Comparison of ENCODE assay signal across 8 mouse cellular contexts in the genomic region with DNA sequence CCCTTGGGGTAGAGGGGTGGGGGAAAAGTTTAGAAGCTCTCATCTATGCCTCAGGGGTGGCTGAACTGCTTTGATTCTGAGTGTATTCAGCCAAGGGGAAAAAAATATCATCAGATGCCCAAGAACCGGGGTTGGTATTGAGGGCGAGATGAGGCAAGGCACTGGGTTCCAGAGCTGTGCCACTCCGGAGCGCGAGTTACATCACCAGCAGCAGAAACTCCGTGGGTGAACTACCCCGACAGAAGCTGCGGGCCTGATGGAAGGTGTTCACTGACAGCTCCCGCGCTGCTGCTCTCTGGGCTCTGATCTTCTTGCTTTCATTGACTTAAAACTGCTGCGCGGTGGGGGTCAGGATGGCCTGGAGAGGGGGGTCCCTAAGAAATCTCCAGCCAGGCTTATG. TPM values are rescaled to one million over a fixed set of nuclear protein-coding genes. Genes with fewer than 3 reads are reported as not detected.
DNase-seq lines count a peak whose midpoint lies in the region; ATAC-seq lines count a peak whose summit lies in the region.

No protein-coding gene starts in this region.

- 7% methylated on average over 12 of the region's 12 CpGs for WGBS in embryonic facial prominence, embryonic 13.5 days
- WGBS in hindbrain, embryonic 16.5 days = 8% methylated on average over 12 of the region's 12 CpGs
- 7% methylated on average over 12 of the region's 12 CpGs for WGBS in midbrain, embryonic 10.5 days

- peak overlapping the region; percentile 76; the same call in 1 of the 2 replicates for H3K9ac ChIP-seq in embryonic facial prominence, embryonic 13.5 days
- peak overlapping the region; percentile 83 for H3K9ac ChIP-seq in hindbrain, embryonic 16.5 days (ENCODE audit: low read depth, low read length)

- peaks cover 53% of the 10 kb centered on the region for H3K27me3 ChIP-seq in embryonic facial prominence, embryonic 13.5 days
- H3K27me3 ChIP-seq in hindbrain, embryonic 16.5 days (replicated peaks; ENCODE audit: control insufficient read depth, insufficient read depth, low read length) = no peaks in the 10 kb centered on the region
- peaks cover 40% of the 10 kb centered on the region for H3K27me3 ChIP-seq in midbrain, embryonic 10.5 days (ENCODE audit: low read depth, poor library complexity, severe bottlenecking)

- no peaks in the 10 kb centered on the region for H3K9me3 ChIP-seq in embryonic facial prominence, embryonic 13.5 days
- no peaks in the 10 kb centered on the region for H3K9me3 ChIP-seq in hindbrain, embryonic 16.5 days (ENCODE audit: control insufficient read depth, low read length)
- no peaks in the 10 kb centered on the region for H3K9me3 ChIP-seq in midbrain, embryonic 10.5 days (replicated peaks)

- no peak overlapping the region for H3K27ac ChIP-seq in embryonic facial prominence, embryonic 13.5 days
- H3K27ac ChIP-seq in hindbrain, embryonic 16.5 days (ENCODE audit: low read depth, low read length) = no peak overlapping the region
- peak overlapping the region; percentile 92 for H3K27ac ChIP-seq in midbrain, embryonic 10.5 days (replicated peaks)

- peak; percentile 9 to 62 for DNase-seq in layer of hippocampus, adult 18-20 months (ENCODE audit: low spot score in 2 of 2)
- no peak for DNase-seq in layer of hippocampus, postnatal 10 days (ENCODE audit: low spot score in 2 of 2)
- DNase-seq in midbrain, embryonic 10.5 days (ENCODE audit: low spot score) = no peak
- DNase-seq in testis, postnatal 10 days (ENCODE audit: low spot score) = no peak
- no peak for DNase-seq in urinary bladder, adult 18-20 months (ENCODE audit: low spot score in 2 of 2)
- no peak for DNase-seq in urinary bladder, postnatal 25 days (ENCODE audit: low spot score)

- H3K4me1 ChIP-seq in embryonic facial prominence, embryonic 13.5 days = peaks cover 18% of the 10 kb centered on the region
- peaks cover 3% of the 10 kb centered on the region; the same call in 1 of the 2 replicates for H3K4me1 ChIP-seq in hindbrain, embryonic 16.5 days (ENCODE audit: control insufficient read depth, insufficient read depth, low read depth, low read length)
- H3K4me1 ChIP-seq in midbrain, embryonic 10.5 days = peaks cover 27% of the 10 kb centered on the region

- peak overlapping the region; percentile 76 for H3K4me3 ChIP-seq in embryonic facial prominence, embryonic 13.5 days
- H3K4me3 ChIP-seq in hindbrain, embryonic 16.5 days (ENCODE audit: low read length) = peak overlapping the region; percentile 70
- H3K4me3 ChIP-seq in midbrain, embryonic 10.5 days = peak overlapping the region; percentile 74

- peak overlapping the region; percentile 94 for H3K4me2 ChIP-seq in embryonic facial prominence, embryonic 13.5 days
- peak overlapping the region; percentile 84 for H3K4me2 ChIP-seq in hindbrain, embryonic 16.5 days (ENCODE audit: low read length)

- no peaks in the 10 kb centered on the region for H3K36me3 ChIP-seq in embryonic facial prominence, embryonic 13.5 days
- no peaks in the 10 kb centered on the region for H3K36me3 ChIP-seq in hindbrain, embryonic 16.5 days (ENCODE audit: control insufficient read depth, insufficient read depth, low read length)
- H3K36me3 ChIP-seq in midbrain, embryonic 10.5 days = no peaks in the 10 kb centered on the region

- no peak for ATAC-seq in embryonic facial prominence, embryonic 13.5 days (ENCODE audit: insufficient number of reproducible peaks, insufficient read depth, low FRiP score, low TSS enrichment, low read depth)
- no peak for ATAC-seq in hindbrain, embryonic 16.5 days

RNA-seq across cellular contexts. Expression of a gene that starts 1.1 kb away (rescaled TPM):
- total RNA-seq in layer of hippocampus, adult 18-20 months (2021) = 10 to 100 TPM; 31.3 to 37.0 TPM
- 10 to 100 TPM; 57.0 to 61.7 TPM for total RNA-seq in layer of hippocampus, postnatal 10 days (2021)
- 55.6 and 71.6 TPM in 2 replicates for polyA plus RNA-seq in embryonic facial prominence, embryonic 13.5 days (2015; fragmentation: Nextera tagmentation; extraction: Ambion mirVana)
- 38.6 and 40.7 TPM in 2 replicates for polyA plus RNA-seq in hindbrain, embryonic 16.5 days (2015; fragmentation: Nextera tagmentation; extraction: Ambion mirVana)
- 28.2 and 37.2 TPM in 2 replicates for polyA plus RNA-seq in midbrain, embryonic 10.5 days (2016; fragmentation: Nextera tagmentation; extraction: Ambion mirVana)

Comparison
In these comparisons a context has a peak if more than half of its experiments do, and no peak if none do; other contexts are left out.
1. DNase-seq: peak in layer of hippocampus, adult 18-20 months (2 of 2); none in layer of hippocampus, postnatal 10 days (0 of 2), midbrain, embryonic 10.5 days (single experiment), testis, postnatal 10 days (single experiment), urinary bladder, adult 18-20 months (0 of 2) and urinary bladder, postnatal 25 days (single experiment).
2. Peak in every context shown above with its lines, with median percentiles within 50 percentile points of each other: H3K4me3 ChIP-seq.